Mouse (Mus musculus) CH12F3 (cell line): Measurements from ENCODE around the gene Pdcd10.

Experiments used
- in situ Hi-C: fragments of 300-500 bp; cut with MboI; formaldehyde crosslinking; loops from 2 replicates; pipeline ENCODE4 v1.14.3; 2020; ENCODE audit warnings: low sequenced_read_pairs

The Pdcd10 gene

GRCm38 (mm10) chr3:75475106-75475505, 81.5 kb downstream of the Pdcd10 start:
- in situ Hi-C loops, result no loop called here

- in situ Hi-C loops, result no loop called here
Observed at GRCm38 (mm10) chr3:75474657-75475056, 82.0 kb downstream of the Pdcd10 start.

GRCm38 (mm10) chr3:75468154-75468553, 88.5 kb downstream of the Pdcd10 start:
- in situ Hi-C loops, result no loop called here
